Mouse (Mus musculus) kidney, adult 2 months (tissue): ENCODE data around the gene Wdr35.

Experiments used
- CTCF ChIP-seq: fragments of 200-500 bp; conservative IDR thresholded peaks from 2 replicates; pipeline ENCODE4 v1.5.1; 2011; ENCODE audit warnings: low read depth, mild to moderate bottlenecking, control low read depth, low read length, moderate library complexity, mixed read lengths; ENCODE audit not compliant: insufficient read depth, insufficient read length
- POLR2A ChIP-seq: fragments of 200-500 bp; IDR thresholded peaks from one replicate; pipeline ENCODE4 v1.6.1; 2011; ENCODE audit warnings: low read depth, low read length, control low read depth

DNA sequence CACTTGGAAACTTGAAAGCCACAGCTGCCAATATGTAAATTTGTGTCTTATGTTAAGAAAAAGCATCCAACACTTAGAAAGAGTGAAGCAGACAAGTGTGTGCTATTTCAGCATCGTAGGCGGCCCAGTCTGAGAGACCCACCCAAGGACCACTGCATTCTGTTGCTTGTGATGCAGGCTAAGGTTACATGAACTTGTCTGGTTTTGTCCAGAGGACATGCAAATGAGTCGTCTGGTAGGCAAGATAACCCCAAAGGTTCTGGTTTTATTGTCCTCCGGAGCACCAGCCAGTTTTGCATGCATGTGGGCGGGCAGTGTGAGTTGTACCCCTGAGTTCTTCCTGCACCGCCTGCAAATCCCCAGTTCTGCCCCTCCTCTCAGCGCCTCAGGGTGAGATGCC is 67.0 kb downstream of the Wdr35 start:
- no peak for TF ChIP-seq CTCF
- no peak for TF ChIP-seq POLR2A
